Mouse (Mus musculus) spleen, postnatal 10 days (tissue): Measurements from ENCODE around the gene Zbtb17.
A peak's percentile ranks its signal among the peaks of the same experiment; 100 is the strongest.

Source experiments
- DNase-seq, 2 experiments: peaks; one replicate each; pipeline ENCODE4 v3.0.0; 2021 to 2022; ENCODE audit warnings: low spot score in 2 of 2

Gene Zbtb17

DNA sequence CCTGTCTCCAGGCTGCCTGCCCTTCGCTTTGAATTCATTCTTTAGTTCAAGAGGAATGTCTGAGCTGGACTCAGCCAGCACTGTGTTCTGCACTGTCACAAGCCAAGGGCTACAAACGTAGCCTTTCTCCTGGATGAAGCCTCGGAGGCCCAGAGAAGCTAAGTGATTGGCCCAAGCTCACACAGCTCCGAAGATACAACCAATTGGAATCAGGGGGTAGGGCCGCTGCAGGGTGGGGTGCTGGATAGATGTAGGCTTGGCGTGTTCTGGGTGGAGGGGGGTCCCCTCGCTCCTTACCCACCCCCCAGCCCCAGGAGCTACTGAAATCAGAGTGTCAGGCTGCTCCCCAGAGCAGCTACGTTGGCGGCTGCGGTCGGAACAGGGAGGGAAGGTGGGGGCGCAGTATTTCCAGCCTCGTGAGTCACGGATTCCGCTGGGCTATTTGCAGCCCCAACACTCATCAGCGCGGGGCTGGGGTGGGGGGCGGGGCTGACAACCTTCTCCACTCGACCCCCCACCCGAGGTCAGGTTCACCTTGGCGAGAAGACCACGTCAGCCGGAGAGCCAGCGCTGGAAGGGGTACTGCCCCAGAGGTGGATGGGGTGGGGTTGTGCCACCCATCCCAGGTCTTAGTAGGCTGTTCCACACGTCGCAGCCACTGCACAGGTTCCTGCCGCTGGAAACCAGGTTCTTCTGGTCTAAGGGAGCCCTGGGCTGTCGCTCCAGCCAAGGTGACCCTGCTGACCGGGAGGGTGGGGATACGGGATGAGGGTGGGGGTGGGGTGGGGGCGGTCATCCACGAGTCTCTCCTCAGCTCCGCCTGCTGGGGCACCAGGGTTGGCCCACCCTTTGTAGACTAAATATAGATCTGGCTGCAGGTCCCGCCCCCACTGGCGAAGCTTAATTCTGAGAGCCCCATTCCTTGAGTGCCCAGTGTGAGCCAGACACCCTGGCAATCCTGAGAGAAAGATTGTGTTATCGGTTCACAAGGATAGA lies 18.7 kb upstream of the Zbtb17 start:
- no peak for DNase-seq

DNA sequence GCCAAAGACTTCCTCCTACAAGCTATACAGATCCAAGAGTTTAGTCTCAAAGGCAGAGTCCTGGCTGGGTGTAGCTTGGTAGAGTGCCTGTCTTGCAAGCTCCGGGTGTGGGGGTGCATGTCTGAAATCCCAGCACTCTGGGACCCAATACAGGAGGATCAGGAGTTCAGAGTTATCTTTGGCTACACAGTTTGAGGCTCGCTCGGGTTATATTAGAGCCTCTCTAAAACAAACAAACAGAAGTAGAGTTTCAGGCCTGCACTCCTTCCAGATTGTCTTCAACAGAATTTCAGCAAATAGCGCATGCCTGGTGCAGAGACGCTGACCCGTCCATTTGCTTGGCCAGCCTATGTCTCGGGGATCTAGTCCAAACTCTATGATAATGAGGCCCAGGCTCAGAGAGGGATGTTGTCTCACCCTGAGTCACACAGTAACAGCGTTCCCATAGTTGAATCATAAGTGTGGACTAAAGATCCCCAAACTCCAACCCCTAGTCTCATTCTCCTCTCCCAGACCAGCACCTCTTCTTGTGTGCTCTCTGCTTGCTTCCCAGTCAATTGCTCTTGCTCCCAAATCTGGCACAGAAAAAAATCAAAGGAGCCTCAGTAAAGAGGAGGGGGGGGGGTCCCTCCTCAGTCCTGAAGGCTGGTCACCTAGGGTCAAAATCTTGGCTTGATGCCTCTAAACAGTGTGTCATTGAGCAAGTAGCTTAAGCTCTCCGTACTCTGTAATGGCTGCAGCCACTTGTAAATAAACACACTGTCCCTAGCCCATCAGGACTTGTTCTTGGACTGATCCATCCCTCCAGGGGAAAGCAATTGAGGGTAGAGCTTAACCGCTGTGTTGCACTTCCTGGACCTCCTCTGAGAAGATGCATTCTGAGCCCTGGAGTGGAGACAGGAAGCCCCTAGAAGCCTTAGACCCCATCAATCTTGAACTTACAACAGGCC lies 17.4 kb upstream of the Zbtb17 start:
- no peak for DNase-seq

DNA sequence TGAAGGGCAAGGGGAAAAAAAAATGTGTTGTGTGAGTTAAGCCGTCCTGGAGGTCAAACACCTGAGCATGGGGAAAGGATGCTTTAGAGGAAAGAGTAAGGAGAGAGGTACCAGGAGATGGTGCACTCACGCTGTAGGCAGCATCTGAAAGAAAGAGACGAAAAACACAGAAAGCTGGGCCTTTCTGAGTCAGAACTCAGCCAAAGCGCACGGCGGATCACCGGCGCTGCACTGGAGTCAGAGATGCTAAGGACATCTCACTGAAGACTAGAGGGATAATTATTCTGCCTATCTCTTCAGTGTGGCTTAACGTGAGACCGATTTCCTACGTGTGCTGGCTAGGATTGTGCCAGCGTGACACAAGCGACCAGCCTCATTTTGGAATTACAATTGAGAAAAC lies 16.5 kb upstream of the Zbtb17 start:
- no peak for DNase-seq

DNA sequence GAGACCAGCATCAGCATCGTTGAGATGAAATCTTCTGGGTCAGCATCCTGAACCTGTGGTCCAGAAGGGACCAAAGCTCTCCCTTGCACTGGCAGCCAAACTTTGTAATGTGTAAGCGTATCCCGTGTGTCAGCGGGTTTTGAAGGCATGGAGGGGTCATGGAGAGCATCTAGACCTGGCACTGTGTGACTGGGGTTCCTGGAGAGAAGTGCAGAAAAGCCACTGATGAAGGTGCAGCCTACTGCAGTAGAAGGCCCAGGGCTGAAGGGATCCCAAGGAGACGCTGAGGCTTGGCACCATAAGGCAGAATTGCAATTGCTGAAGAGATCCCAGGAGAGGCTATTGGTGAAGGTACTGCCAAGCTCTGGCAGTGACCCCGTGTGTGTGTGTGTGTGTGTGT lies 15.1 kb upstream of the Zbtb17 start:
- no peak for DNase-seq

DNA sequence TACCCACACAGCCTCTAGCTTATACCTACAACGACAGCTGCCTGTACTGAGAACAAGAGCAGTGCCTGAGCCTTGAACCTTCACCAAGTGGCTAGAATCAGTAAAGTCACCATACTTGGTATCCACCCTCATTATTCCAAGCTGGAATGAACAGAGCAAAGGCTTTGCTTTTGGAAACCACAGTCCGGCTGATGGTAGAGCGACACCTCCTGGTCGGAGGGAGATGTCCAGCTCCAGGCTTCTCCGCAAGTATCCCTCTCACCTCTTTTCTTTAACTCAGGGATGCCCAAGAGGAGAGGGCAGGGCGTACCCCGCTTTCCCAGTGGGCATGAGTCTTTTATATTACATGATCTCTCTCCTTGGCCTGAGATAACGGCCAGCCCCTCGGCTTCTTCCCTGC lies 14.6 kb upstream of the Zbtb17 start:
- DNase-seq: no peak

DNA sequence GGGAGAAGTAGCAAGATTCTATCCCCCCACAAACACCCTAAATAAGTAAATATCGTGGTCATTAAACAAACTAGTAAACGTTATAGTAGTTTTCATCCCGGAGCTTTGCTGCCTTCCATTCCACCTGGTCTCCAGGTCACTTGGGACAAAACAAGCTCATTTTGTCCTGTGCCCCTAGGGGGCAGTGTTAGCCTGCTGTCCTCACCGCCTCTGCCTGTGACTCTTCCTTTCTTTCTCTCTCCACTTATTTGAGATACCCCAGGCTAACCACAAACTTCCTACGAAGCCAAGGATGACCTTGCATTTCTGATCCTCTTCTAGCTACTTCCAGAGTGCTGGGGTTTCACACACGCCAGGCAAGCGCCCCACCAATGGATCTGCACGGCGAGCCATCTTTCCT lies 13.5 kb upstream of the Zbtb17 start:
- DNase-seq: peak; percentile 63 to 78

DNA sequence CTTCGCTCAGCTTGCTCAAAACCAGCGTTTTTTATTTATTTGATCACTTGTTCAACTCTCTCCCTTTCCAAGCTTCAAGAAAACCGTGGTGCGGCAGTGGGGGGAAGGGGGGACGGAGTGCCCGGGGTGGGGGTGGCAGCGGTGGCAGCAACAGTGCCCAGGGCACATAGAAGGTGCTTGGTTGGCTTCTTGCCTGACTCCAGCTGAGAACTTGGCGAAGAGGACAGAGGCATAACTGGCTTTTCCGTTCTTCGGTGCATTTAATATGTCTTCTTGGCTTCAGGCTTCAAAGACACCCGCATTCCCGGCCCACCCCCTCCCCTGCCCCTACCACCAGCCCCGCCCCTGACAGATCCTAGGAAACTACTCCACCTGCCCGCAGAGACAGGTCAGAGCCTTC lies 11.8 kb upstream of the Zbtb17 start:
- DNase-seq: no peak

DNA sequence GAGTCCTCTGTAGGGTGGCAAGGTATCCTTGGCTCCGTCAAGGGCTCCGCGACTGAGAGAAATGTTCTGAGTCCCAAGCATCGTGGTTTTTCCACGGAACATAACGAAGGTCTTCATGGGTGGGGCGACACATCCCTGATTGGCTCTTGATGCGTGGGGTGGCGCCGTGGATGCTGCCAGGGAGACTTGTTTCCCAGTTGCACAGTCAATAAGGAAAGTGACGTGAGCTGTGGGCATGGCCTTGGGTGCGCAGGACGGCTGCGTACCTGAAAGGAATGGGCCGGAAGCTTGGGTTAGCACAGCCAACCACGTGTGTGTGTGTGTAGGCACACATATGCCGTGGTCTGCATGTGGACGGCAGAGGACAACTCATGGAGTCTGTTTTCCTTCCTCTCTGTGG lies 11.3 kb upstream of the Zbtb17 start:
- DNase-seq: no peak

DNA sequence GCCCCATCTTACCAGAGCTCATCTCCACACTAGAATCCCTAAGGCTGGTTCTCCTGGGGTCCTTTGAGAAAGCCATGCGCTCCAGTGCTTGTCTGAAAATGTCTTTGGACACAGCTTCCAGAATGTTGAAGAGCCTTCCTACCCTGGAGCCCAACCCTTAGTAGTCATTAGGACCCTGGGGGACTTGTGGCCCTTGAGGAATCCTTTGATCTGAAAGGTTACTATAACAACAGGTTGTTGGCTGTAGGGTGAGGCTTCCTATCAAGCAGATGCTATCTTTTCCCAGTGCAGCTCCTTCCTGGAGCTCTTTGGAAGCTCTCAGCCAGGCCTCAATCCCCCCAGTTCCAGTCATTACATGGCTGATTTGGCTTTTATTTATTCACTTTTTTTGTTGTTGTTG lies 8.5 kb upstream of the Zbtb17 start, which contains the start of gene Srarp:
Srarp (minus strand) TSS at position 132 of the 400 bp plus-strand sequence.
- DNase-seq: no peak

DNA sequence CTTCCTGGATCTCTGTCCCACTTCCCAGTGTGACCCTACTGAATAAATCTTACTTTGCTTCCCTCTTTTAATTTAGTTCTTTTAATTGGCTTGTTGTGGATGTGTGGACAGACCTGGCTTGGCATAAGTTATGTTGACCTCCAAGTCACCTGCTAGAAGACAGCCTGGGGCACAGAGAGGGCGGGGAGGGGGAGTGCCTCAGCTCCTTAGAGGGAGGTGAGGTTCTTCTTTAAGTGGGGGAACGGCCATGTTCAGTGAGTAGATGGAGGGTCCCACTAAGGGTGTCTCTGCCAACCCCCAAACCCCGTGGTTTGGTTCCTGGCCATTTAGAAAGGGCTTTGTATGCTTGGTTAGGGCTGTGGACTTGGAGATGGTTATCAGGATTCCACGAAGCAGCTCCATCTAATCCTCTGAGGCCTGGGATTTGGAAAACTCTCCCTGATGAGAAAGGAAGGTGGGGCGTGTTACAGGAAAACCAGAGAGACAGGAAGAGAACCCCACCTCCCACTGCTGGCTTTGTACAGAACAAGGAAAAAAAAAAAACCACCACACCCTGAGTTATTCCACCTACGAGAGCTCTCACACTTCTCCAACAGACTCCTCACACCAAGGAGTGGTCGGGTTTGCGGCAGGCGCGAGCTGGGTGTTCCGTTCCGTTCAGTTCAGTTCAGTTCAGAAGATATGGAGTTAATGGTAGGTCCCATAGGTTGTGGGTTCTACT lies 5.2 kb upstream of the Zbtb17 start:
- DNase-seq: no peak

DNA sequence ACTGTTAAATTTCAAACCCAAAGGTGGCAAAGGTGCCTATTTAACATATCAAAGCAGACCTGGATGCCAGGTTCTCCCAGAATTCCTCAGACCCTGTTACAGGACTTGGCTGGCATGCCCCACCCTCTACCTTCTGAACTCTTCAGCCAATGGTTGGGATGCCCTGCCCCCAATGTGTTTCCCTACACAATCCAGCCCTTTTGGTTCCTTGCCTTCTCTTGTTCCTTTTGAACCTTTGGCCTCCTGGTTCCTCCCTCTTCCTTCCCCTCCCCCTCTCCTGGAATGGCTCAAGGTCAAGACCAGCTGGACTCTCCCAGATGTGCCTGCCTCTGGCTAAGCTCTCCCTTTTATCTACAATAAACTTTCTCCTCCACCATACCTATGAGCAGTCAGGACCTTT lies 3.6 kb upstream of the Zbtb17 start:
- DNase-seq: no peak

DNA sequence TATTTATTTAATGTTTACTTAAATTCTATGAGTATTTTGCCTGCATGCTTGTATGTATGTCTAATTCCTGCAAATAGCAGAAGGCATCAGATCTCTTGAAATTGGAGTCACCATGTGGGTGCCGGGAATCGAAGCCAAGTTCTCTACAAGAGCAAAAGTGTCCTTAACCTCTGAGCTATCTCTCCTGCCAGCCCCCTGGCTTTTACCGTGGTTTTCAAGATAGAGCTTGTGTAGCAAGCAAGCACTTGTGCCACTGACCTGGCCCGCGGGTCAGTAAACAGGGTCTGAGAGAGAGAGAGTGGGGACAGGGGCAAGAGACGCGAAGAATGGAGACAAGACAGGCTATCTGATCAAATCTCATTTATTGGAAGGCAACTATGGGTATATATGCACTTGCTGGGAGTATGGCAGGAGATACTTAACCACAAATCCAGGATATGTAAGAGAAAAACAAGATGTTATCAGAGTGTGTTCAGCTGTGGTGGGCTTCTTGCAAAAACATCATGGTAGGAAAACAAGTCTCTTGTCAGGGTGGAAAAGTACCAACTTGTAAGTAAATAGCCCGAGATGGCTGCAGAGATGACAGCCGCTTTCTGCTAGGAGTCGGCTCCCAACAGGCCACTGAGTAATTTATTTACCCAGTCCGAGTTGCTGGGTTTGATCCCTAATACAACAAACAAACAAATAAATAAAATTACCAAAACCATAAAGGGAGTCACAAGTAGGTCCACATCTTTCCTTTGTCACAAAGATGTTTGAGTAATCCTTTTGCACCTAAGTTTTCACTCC lies 619 bp upstream of the Zbtb17 start:
- DNase-seq: no peak

DNA sequence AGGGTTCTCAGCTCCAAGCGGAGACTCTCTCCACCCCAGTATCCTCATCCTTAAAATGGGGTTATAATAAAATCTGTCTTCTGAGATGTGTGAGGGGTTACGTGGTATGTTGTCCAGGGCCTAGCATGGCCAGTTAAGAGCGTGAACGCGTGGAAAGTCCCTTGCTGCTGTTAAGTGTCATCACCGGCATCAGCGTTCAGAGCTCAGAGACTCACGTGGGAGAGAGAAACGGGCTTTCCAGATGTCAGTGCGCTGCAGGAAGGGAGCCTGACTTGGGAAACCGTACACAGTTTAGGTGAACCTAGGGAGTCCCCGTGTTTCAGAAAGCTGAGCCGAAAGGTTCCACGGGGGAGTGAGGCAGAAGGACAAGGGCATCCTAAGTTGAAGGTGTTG lies 870 bp downstream of the Zbtb17 start:
- DNase-seq: no peak

DNA sequence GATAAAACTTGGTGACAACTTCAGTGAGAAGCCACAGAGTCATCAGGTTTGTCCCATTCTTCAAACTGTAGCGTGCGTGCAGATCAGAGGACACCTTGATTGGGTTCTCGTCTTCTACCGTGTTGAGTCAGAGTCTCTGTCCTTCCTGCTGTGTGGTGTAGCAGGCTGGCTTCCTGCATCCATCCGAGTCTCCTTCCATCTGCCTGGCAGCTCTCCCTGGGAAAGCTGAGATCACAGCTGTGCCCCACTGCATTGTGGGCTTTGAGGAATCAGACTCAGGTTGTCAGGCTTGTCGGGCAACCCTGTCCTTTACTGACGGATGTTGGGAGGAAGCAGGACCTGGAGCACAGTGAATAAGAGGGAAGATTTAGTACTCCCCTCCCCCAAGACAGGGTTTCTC lies 1.8 kb downstream of the Zbtb17 start:
- no peak for DNase-seq

DNA sequence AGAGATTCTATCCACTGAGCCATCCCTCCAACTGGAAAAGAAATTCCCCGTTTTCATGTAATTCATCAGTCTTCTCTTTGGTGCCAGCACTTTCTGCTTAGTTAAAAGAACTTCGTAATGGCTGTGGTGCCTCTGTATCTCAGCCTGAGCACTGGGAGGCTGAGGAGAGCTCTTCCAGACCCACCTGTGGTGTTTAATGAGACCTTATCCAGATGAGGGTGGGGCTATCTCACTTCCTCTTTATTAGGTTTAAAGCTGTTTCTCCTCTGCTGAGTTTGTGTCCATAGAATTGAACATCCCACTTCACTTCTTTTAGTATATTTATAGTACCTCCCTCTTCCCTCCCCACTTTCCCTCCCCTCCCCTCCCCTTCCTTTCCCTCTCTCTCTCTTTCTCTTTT lies 6.8 kb downstream of the Zbtb17 start:
- no peak for DNase-seq

DNA sequence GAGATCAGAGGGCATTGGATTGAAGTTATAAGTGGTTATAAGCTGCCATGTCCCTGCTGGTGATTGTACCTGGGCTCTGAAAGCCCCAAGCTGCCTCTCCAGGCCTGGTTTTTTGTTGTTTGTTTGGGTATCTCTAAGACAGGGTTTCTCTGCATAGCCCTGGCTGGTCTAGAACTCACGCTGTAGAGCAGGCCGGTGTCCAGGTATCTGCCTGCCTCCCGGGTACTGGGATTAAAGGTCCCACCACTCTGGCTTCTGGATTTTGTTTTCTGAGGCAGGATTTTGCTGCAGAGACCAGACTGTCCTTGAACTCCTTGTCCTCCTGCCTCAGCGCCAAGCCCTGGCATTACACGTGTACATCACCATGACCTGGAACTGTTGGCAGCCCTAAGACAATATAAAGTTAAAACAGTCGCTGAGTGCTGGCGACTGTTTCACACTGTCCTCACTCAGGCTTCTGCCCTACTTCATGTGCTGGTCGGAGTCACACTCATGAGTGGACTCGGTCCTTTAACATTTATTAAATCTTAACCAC lies 7.5 kb downstream of the Zbtb17 start:
- no peak for DNase-seq

DNA sequence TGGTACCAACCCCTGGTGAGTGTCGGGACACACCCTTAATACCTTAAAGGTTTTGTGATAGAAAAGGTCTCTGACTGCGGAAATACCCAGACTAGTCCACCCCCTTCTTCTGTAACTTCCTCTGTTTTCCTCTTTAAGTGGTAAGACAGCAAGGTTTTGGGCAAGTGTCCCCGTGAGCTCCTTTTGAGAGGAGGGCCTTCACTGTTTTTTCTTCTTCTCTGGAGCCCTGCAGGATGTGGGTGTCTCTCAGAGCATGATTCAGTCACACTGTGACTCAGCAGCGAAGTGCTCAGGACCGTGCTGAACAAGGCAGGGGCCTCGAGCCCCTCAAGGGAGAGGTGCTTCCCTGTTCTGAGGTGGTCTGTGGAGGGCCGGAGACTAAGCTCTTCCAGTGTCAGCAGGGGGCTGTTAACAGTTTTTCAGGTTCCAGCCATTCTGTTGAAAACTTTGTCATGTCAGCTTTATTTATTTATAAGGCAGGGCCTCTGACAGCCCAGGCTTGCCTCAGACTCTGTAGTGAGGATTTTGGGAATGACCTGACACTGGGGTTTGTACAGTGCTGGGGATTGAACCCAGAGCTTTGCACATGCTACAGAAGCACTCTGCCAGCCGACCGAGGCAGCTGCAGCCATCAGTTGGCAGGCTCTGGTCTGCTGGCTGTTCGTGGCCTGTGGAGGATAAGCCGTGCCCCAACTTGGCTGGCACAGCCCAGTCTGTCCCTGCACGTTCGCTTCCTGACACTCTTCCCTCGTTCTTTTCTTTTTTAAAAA lies 10.3 kb downstream of the Zbtb17 start:
- DNase-seq: no peak

DNA sequence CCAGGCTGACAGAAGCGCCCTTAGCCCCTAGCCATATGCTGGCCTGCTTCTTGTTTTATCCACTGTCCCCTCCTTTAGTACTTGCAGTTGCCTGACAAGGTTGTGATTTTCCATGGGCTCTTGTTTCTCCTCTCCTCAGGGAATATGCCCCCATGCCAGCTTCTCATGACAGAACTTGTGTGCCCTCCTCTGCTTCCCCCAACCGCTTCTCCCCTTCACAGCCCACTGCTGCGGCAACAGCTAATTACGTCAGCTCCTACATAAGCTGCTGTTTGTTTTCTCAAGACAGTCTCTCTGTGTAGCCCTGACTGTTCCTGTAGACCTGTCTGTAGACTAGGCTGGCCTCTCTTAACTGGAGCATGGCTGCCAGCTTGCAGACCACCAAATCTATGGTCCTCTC lies 11.1 kb downstream of the Zbtb17 start:
- DNase-seq: no peak

DNA sequence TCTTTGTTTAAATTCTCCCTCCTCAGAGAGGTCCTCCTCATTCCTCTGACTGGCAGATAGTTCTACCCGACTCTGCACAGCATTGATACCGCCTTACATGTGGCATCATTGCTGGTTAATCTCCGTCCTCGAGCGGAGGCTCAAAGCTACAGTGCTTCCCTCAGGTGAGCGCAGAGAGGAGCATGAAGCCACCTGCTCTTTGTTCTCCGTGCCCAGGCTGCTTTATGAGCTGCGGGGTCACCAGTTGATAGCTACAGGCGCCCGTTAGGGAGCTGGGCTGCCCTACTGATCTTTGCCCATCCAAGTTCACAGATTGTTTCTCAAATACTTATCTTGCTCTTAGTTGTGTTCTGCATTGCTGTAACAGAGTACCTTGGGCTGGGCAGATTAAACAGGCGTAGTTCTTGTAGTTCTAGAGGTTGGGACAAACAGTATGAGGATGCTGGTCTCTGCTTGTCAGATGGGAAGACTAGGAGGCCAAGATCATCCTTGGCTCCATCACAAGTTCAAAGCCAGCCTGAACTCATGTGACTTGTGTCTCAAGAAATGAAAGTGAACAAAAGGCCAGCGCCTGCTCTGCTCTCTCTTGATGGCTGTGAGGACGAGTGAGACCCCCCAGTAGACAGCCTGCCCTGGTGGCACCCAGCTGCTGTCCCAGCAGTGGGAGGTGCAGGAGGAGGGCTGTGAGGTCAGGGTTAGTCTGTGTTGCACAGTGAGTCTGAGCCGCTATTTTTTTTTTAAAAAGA lies 11.9 kb downstream of the Zbtb17 start:
- DNase-seq: no peak
